Mouse (Mus musculus) small intestine, adult 2 months (tissue): ENCODE data around the gene Cpxm1. TPM values are rescaled to one million over a fixed set of nuclear protein-coding genes. Genes with fewer than 3 reads are reported as not detected.

Experiments used
- H3K27ac ChIP-seq: fragments of 200-500 bp; 2 replicates; pipeline ENCODE4 v1.5.1; 2012; ENCODE audit warnings: low read depth, low read length, control low read depth, inconsistent platforms; ENCODE audit not compliant: insufficient read depth
- H3K27me3 ChIP-seq: fragments of 200-500 bp; 2 replicates; pipeline ENCODE4 v1.6.1; 2012; ENCODE audit warnings: mild to moderate bottlenecking, moderate library complexity, low read length, inconsistent platforms; ENCODE audit not compliant: control insufficient read depth, insufficient read depth
- H3K36me3 ChIP-seq: fragments of 200-500 bp; 2 replicates; pipeline ENCODE4 v1.6.1; 2012; ENCODE audit warnings: mild to moderate bottlenecking, low read length, control low read depth, inconsistent platforms; ENCODE audit not compliant: control insufficient read depth, insufficient read depth
- H3K4me1 ChIP-seq: fragments of 200-500 bp; 2 replicates; pipeline ENCODE4 v1.6.1; 2012; ENCODE audit warnings: low read length, inconsistent platforms, mixed read lengths; ENCODE audit not compliant: control insufficient read depth, insufficient read depth, insufficient read length
- H3K4me3 ChIP-seq: fragments of 200-500 bp; 2 replicates; pipeline ENCODE4 v1.5.1; 2012; ENCODE audit warnings: low read depth, mild to moderate bottlenecking, control low read depth, inconsistent platforms, low read length, moderate library complexity
- CTCF ChIP-seq: fragments of 200-500 bp; IDR thresholded peaks from 2 replicates; pipeline ENCODE4 v1.5.1; 2012; ENCODE audit warnings: low read depth, mild to moderate bottlenecking, control low read depth, inconsistent platforms, low read length, moderate library complexity, mixed read lengths; ENCODE audit not compliant: insufficient replicate concordance, insufficient read length; ENCODE audit errors: extremely low read depth
- POLR2A ChIP-seq: fragments of 200-500 bp; IDR thresholded peaks from 2 replicates; pipeline ENCODE4 v1.6.1; 2012; ENCODE audit warnings: low read depth, mild to moderate bottlenecking, control low read depth, inconsistent platforms, low read length, moderate library complexity
- WGBS: fragments of 180-500 bp; shearing (Covaris S2); methylation state at CpG from one replicate; pipeline ENCODE4 v1.1.7; 2018; 5-methylcytosine and 5-hydroxymethylcytosine counted together
- polyA plus RNA-seq: library from polyadenylated mRNA; depleted of rRNA; stranded (reverse); fragments of >200 nt; gene quantifications from 2 replicates; pipeline ENCODE4 v1.2.3, GENCODE M21; 2012; rRNA removed

Gene Cpxm1
- polyA plus RNA-seq, result 2.2 and 2.9 TPM in 2 replicates

GRCm38 (mm10) chr2:130397186-130397985 is at the start of gene Cpxm1:
Gene Cpxm1 (minus strand): TSS chr2:130397574.
- Histone ChIP-seq H3K27ac (no peak within 1 kb of the TSS), H3K27me3 (peaks cover 18% of the 10 kb centered on the region), H3K4me1 (no peaks in the 10 kb centered on the region), H3K4me3 (peak within 1 kb of the TSS; percentile 11), H3K36me3 (no peaks in the 10 kb centered on the region)
- no peak for TF ChIP-seq CTCF
- no peak for TF ChIP-seq POLR2A
- WGBS, result 4% methylated on average over 47 of the region's 53 CpGs

GRCm38 (mm10) chr2:130442162-130442561 is 44.8 kb upstream of the Cpxm1 start:
- Histone ChIP-seq H3K36me3 (peaks cover 60% of the 10 kb centered on the region), H3K27ac (no peak overlapping the region), H3K27me3 (no peaks in the 10 kb centered on the region), H3K4me3 (no peak overlapping the region), H3K4me1 (no peaks in the 10 kb centered on the region)
- TF ChIP-seq POLR2A (no peak), CTCF (no peak)
- WGBS, result 86% methylated on average over 10 of the region's 10 CpGs

- H3K4me3 ChIP-seq, result no peak overlapping the region
- peaks cover 60% of the 10 kb centered on the region for H3K36me3 ChIP-seq
- TF ChIP-seq POLR2A, result no peak
- no peak for TF ChIP-seq CTCF
- H3K27ac ChIP-seq, result no peak overlapping the region
- no peaks in the 10 kb centered on the region for H3K27me3 ChIP-seq
- WGBS, result 91% methylated on average over 4 of the region's 4 CpGs
- H3K4me1 ChIP-seq, result no peaks in the 10 kb centered on the region
Measured at GRCm38 (mm10) chr2:130439840-130440480, 42.6 kb upstream of the Cpxm1 start.

- 87% methylated on average over 3 of the region's 3 CpGs for WGBS
- Histone ChIP-seq H3K27me3 (no peaks in the 10 kb centered on the region), H3K36me3 (peaks cover 55% of the 10 kb centered on the region), H3K27ac (no peak overlapping the region), H3K4me1 (no peaks in the 10 kb centered on the region), H3K4me3 (no peak overlapping the region)
- TF ChIP-seq POLR2A (no peak), CTCF (no peak)
Measured at GRCm38 (mm10) chr2:130438861-130439260, 41.5 kb upstream of the Cpxm1 start.

- H3K27me3 ChIP-seq, result no peaks in the 10 kb centered on the region
- H3K4me1 ChIP-seq, result no peaks in the 10 kb centered on the region
- 92% methylated on average over 1 of the region's 1 CpGs for WGBS
- TF ChIP-seq CTCF, result no peak
- no peak for TF ChIP-seq POLR2A
- no peak overlapping the region for H3K27ac ChIP-seq
- H3K4me3 ChIP-seq, result no peak overlapping the region
- peaks cover 37% of the 10 kb centered on the region for H3K36me3 ChIP-seq
Measured at GRCm38 (mm10) chr2:130436769-130437168, 39.4 kb upstream of the Cpxm1 start.

GRCm38 (mm10) chr2:130433152-130433551 is 35.8 kb upstream of the Cpxm1 start:
- TF ChIP-seq POLR2A (no peak), CTCF (peak; percentile 49; the same call in 1 of the 2 replicates)
- Histone ChIP-seq H3K4me1 (no peaks in the 10 kb centered on the region), H3K27me3 (no peaks in the 10 kb centered on the region), H3K36me3 (peaks cover 6% of the 10 kb centered on the region), H3K4me3 (no peak overlapping the region), H3K27ac (no peak overlapping the region)
- 15% methylated on average over 4 of the region's 4 CpGs for WGBS

- peaks cover 4% of the 10 kb centered on the region; the same call in 1 of the 2 replicates for H3K36me3 ChIP-seq
- TF ChIP-seq CTCF, result no peak
- TF ChIP-seq POLR2A, result no peak
- H3K27me3 ChIP-seq, result no peaks in the 10 kb centered on the region
- no peaks in the 10 kb centered on the region for H3K4me1 ChIP-seq
- 89% methylated on average over 3 of the region's 3 CpGs for WGBS
- H3K4me3 ChIP-seq, result no peak overlapping the region
- H3K27ac ChIP-seq, result no peak overlapping the region
Measured at GRCm38 (mm10) chr2:130432157-130432556, 34.8 kb upstream of the Cpxm1 start.
